Mouse (Mus musculus) liver (tissue): ENCODE measurements around the gene Slc26a3.

ENCODE experiments used
- DNase-seq: peaks from one replicate; pipeline ENCODE4 v3.0.0-alpha.2; 2020; ENCODE audit warnings: mixed read lengths

Slc26a3 gene

DNA sequence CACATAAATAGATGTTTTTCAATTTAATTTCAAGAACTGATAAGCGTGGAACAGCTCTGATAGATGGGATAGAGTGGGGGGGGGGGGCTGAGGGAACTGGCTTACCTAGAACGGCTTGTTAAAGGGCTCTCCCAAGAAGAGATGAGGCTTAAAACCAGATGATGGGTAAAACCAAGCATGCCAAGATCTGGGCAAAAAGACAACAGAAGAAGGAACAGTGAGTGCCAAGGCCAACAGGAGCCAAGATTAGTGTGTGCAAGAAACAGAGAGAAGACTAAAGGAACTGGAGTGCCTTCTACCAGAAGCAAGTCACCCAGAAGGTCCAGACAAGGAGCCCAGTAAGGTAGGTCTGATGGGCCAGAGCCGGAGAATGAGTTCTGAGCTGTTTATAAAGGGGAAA is at the start of gene Slc26a3:
Slc26a3 (plus strand) TSS at position 301 of the 400 bp plus-strand sequence.
- DNase-seq = no peak

DNA sequence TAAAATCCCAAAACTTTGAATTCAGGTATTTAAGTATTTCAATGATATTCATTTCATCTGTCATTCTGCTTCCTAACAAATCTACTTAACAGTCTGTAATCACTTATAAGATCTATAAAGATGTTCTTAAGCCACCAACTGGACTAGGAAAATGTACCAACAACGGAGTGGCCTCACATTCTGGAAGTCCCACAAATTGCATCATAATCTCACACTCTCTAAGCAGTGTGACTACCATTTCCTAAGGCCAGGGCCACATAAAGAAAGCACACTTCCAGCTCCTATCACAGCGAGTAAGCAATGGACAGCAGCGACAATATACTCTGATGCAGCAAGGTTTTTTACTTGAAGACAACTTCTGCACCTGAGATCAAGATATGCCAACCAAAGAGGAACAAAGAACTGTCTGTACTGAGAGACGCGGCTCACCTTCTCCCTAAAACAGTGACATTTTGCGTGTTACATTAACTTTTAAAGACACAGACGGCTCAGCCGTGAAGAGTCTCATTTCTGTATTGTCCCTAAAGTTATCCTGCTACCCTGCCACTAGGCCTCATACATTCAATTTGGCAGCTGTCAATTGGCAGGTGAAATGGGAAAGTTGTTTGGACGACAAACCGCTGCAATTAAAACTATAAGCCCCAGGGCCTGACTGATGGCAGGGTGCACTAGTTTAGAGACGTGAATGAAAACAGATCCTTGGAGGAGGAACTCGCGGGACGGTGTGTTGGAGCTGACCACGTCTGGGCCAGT is 40.3 kb upstream of the Slc26a3 start:
- DNase-seq = no peak

DNA sequence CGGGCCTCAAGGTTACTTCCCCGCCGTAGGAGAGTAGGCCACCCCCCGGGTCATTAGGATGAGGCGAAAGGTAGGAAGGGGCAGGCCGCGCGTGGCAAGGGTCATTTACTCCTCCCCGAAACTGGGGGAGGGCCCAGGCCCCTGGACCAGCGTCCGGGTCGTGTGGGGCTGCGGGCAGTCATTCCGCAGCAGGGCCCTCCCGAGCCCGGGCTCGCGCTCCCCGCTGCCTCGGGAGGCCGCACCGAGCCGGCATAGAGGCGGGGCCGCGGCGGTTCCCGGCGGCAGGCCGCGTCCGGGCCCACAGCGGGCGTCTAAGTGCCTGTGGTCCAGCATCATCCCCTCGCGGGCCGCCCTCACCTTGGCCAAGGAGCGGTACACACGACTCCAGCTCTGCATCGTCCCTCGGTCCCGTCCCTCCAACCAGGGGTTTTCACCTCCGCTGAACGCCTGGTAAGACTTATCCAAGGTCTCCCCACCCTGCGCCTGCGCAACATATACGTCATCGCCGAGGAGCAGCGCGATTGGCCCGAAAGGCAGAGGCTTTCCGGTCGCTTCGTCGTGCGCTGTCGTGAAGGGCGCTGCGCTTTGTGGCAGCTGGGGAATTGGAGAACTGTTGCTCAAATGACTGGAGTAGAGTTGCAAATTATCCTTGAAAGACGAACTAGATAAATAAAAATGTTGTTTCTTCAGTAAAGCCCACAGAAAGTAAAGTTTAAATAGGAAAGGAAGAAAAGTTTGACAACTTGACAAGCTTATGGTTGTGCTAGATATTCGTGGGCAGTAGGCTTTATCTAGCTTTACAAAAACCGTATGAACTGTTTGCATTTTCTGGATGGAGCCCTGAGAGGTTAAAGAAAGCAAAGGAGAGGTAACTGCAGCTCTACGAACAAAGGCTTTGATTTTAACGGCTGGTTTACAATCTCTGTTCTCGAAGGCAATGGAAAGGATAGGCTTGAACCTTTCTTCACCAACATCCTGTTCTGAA is 39.4 kb upstream of the Slc26a3 start, which contains the start of gene Dld:
Dld (minus strand) TSS at position 510 of the 985 bp plus-strand sequence.
- peak; percentile 96 for DNase-seq

DNA sequence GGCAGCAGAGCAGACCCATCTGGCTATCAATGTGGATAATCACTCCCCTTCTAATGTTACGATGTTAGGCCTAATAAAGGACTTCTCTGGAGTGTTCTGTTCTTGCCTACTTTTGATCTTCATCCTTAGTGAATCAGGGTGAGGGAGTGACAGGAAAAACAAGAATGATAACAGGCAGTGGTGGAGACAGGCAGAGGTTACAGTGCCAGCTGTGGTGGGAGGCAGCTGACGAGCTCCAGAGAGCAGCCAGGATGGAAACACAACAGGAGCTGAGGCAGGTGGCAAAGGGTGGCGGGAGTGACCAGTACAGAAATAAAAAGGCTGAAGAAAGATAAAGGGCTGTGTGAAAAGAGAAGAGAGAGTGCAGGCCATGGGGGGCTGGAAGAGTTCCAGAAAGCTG is 24.2 kb upstream of the Slc26a3 start:
- DNase-seq = no peak

DNA sequence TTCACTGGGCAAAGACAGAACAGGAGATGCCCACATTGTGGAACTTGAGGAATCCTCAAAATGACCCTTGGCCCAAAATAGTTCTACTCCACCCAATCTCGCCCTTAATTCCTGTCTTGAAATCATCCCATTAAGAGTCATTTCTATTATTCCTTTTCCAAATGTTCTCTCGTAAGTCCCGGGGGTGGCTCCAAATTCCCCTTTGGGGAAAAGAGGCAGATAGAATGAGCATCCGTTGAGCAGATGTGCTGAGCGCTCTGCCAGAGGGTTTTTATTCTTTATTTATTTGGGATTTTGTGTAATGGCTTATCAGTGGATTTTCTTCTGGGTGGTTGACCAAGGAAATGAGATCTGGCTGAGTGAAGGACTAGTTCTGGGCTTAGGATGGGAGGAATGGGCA is 22.9 kb upstream of the Slc26a3 start:
- DNase-seq = no peak

DNA sequence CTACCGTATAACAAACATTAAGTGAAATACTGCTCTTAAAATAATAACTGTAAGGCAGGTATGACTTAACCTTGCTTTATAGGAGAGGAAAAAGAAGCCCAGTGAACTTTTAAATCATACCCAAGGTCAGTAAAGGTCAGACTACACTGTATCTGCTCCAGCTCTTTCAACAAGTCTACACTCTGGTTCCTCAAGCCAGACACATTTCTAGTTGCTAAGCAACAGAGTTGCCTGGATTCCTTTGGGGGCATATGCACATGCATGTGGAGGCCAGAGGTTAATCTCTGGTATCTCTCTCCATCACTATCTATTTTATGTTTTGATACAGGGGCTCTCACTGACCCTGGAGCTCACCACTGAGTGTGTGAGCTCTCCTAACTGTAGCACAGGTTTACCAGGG is 21.6 kb upstream of the Slc26a3 start:
- DNase-seq = no peak

DNA sequence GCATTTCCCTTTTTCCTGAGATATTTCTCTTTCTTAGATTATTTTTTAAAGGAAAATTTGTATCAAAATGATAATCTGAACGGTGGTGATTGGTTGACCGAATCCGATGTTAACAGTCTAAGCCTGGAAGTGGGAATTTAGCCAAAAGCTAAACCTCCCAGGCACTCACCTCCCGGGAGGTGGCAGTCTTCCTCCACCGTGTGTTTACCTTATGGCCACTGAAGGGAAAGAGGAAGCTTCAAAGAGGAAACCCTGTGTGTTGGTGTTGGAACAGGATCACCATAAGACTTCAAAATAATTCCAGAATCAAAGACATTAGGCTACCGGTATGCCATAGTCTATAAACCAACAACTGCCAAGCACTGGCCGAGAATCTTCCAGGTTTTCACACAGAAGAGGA is 21.0 kb upstream of the Slc26a3 start:
- DNase-seq = no peak

DNA sequence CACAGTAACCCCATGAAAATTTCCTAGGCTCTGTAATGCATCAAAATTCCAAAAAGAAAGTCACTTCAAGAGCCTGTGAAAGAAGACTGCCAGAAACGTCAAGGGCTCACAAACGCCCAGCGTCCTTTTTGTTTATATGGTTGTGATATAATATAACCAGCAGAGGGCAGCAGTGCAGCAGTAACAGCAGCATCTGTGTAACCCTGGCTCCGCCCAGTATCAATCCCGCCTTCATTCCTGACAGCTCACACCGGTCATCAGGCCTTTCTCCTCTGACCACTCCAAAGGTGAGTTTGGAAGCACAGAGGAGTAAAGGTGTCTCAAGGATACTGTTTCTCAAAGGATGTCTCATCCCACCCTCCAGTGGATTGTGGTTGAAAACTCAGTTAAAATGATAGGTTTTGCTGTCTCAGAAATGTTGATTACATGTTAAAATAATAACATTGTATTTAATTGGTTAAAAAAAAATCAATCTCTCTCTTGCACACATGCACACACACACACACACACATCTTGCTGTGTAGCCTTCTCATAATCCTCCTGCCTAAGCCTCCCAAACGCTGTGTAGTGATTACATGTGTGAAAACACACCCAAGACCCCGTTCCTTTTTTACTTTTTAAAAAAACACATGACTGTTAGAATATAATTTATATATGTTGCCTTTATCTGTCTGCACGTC is 15.9 kb upstream of the Slc26a3 start:
- peak; percentile 65 for DNase-seq

DNA sequence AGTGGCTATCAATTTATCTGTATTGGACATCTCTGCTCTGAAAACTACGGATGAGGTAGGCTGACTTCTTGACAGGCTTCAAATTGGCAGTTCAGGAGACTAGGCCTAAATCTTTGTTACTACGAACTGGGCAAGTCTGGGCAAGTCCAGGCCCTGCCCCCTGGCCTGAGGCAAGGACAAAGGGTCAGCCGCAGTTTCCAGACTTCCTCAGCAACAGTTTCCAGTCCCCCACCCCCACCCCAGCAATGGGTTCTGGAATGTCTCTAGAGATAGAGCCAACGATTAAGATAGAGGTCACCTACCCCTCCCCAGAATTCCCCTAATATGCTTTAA is 15.4 kb upstream of the Slc26a3 start:
- no peak for DNase-seq

DNA sequence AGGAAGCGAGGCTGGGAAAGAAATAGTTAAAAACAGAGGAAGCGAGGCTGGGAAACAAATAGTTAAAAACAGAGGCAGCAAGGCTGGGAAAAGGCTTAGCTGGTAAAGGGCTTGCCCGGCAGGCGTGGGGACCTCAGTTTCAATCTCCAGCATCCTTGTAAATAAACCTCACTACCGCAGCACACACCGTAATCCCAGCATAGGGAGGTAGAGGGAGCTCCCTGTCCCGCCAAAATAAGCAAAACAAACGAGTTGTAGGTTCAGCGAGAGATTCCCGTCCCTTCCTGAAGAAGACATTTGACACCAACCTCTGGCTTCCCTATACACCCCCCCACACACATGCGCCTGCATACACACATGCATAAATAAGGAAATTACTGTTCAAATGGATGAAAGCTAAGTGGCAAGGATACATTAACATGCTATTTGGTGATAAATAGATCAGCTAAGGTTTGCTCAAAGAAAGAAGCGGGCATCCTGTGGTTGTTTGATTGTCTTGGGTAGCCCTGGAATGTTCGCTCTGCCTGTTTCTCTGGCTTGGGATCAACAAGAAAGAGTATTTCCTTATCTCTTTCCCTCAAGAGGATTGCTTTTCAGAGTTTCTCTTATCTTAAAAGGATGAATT is 14.2 kb upstream of the Slc26a3 start:
- no peak for DNase-seq

DNA sequence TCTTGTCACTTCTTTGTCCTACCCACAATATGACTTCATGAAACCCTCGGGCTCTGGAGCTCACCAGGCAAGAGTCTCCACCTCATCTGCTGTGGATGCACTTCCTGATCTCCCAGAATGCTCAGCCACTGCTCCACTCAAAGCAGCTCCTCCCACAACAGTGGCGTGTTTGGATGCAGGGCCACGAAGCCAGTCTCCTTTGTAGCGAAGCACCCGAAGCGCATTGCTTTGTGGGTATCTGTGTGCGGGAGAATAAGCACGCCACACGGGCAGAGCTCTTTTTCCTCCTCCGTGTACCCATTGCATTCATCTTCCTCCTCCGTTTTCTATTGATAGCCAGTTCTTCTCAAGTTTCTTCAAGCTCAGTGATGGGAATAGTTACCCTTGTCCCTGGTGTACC is 13.4 kb upstream of the Slc26a3 start:
- DNase-seq = no peak

DNA sequence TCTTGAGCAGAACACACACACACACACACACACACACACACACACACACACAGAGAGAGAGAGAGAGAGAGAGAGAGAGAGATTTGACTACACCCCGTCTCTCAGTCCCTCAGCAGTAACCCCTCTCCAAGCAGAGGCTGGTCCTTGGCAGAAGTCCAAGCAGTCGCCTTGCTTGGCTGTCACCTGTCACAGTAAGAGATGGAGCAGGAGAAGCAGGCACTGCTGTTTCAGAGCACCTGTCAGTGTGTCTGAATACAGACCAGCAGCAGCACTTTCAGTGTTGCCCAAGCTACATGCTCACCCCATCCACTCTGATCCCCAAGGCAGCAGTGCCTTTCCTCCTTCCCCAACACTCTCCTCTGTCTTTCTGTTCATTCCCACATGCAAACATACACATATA is 9.8 kb upstream of the Slc26a3 start:
- DNase-seq = no peak

DNA sequence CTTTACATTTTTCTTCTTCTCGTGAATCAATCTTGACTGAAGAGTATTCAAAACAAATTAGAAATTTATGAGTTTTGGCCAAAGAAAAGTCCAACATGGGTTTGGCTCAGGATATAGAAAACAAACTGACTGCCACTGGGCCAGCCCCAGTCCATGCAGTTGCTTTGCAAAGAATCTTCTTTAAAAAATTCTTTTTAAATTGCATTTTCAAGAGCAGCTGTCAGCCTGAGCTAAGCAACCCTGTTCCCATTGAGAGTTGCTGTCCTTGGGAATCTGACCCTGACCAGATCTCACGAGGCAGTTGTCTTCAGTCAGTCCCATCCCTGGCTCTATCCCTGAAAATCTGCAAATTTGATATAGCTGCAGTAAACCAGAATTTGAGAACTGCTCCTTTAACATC is 8.2 kb upstream of the Slc26a3 start:
- no peak for DNase-seq

DNA sequence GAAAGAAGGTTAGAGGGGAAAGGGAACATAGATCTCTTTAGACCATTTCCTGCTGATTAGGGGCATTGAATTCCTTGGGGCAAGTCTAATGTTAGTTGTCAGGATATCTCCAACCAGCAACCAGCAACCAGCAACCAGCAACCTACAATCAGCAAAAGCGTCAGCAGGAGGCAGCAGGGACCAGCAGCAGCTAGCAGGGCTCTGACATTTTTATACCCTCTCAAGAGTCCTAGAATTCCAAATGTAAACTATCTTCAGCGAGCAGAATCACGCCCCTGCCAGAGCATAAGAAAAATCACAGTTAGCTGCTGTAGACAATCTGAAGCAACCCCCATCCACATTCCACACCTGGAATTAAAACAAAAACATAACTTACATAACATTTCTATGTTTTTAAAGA is 3.4 kb upstream of the Slc26a3 start:
- DNase-seq = no peak

DNA sequence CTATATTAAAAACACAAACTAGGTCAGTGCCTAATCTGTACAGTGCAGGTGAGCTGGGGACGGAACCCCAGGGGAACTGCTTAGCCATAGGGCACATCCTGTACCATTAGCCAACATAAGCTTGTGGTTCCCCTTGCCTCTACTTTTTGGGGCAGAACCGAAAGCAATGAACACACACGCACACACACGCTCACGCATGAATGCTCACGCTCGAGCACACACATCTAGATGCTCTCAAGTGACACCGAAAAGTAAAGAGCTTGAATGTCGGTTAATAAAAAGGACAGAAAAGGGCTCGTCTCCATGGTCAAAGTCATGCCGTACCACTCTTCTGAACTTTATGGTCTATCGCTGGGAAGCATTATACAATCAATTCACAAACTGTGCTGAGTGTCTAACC is 1.0 kb downstream of the Slc26a3 start:
- no peak for DNase-seq

DNA sequence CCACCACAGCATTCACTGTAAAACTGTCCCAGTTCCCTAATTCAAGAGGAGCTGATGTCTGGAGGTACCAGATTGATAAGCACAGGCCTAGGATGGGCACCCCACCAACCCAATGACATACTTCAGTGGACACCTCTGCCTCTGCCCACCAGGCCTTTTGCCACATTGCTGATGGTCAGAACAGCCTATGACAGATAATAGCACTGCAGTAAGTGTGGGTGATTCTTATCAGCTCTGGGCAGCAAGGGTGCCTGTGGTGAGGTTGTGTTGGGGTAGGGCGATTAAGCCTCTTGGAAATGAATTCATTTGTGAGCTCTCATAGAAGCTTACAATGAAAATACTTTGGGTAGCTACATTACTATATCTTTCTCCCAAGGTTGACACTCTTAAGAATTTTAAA is 5.2 kb downstream of the Slc26a3 start:
- DNase-seq = no peak

DNA sequence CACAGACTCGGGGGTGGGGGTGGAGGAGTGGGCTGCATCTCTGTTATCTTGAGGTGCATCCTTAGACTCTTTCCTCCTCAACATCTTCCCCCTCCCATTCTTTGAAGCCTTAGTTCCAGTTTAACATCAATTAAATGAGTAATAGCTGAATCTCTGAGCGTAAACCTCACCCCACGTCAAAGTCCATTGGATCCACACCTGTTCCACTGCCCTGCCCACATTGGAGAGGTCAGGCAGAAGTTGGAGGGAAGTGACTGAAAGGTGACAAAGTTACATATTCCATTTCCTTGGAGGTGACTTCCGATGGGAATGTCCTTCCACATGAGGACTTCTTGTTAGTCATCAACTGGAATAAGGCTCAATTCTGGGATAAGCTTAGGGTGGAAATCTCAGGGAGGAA is 7.0 kb downstream of the Slc26a3 start:
- no peak for DNase-seq

DNA sequence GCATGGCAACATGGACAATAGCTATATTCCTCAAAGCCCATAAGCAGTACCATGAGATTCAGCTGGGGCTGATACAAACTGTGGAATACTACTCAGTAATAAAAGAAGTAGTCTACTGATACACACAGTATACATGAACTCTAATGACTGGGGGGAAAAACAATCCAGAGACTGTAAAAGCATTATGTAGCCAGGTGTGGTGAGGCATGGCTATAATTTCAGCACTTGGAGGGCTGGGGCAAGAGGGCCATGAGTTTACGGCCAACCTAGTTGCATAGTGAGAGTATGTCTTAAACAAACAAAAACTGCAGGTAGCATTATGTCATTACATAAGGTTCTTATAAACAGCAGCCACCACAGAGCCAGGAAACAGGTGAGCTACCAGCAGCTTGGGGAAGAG is 10.2 kb downstream of the Slc26a3 start:
- DNase-seq = no peak

DNA sequence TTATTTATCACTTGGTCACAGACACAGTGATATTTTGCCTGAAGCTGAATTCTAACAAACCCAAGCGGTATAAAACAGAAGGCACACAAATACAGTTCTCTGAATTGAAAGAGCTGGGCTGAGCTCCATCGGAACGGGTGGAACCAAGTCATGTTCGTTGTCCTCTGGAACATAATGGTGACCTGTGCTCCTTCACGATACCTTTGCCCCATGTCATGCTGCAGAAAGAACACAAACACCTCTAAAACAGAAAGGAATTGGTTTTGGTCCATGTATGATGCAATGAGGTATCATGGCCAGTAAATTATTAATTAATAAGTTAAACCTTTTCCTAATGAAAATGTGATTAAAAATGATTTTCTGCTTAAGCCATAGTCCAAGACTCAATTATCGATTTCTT is 11.3 kb downstream of the Slc26a3 start:
- no peak for DNase-seq

DNA sequence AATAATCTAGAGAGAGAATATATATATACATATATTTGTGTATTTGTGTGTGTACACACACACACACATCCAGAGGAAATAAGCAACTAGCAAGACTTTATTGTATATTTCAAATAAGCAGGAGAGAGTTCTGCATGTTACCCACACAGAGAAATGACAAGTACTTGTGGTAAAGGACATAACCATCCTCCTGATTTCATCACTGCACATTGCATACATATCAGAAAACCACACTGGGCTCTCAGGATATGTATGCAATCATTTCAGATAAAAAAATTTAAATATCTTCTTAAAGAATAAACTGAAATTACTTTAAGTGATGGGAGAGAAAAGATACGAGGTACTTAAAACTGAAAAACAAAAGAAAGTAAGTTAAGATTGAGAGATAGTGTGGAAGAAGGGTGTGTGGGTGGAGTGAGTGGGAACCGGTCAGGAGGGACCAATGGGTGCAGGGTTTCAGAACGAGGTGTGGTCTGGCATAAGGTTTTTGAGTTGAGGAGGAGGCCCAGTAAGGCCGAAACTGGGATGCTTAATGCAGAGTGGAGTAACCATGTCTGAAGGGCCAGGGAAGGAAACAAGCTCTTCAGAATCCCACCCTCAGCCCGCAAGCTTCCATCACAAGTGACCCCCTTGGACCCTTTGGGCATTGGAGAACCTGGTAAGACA is 14.0 kb downstream of the Slc26a3 start:
- DNase-seq = no peak

DNA sequence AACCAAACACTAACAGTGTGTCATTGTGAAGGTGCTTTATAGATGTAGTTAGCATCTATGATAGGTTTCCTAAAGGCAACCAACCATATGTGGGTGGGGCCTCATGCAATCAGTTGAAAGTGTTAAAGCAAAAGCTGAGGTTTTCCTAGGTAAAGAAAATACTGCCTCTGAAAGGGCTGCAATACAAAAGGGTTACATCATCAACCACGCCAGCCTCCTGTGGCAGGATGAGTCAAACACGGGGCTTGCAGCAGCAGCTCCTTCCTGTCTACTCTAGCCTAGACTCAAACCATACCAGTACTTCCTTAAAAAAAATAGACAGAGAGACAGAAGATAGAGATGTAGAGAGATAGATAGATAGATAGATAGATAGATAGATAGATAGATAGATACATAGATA is 25.3 kb downstream of the Slc26a3 start:
- no peak for DNase-seq

DNA sequence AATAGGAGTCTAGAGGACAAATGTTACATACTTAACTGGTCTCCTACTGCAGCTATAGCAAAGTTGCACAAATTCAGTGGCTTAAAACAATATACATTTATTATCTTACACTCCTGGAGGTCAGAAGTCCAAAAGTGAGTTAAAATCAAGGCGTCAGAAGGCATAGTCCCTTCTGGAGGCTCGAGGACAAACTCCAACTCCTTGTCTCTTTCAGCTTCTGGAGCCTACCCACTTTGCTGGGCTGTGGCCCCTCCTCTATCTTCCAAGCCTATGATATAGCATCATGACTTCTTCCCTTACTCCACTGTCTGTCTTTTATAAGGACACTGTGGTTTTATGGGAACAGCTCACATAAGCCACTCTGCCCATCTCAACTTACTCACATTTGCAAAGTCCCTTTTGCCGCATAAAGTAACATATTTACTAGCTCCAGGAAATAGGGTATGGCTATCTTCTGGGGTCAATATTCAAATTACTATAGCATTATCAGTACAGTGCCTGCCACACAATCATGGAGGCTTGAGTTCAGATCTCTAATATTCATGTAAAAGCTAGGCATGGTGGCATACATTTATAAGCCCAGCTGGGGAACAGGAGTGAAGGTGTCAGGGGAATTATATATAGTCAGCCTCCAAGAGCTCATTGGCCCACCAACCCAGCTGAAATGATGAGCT is 31.4 kb downstream of the Slc26a3 start:
- DNase-seq = no peak
